Mouse (Mus musculus) spleen, adult 2 months (tissue): ENCODE data around the gene St3gal5.

ENCODE experiments used
- CTCF ChIP-seq: fragments of 200-500 bp; IDR thresholded peaks from 2 replicates; pipeline ENCODE4 v1.5.1; 2011; ENCODE audit warnings: mild to moderate bottlenecking, inconsistent platforms; ENCODE audit not compliant: insufficient read depth, insufficient read length, insufficient replicate concordance; ENCODE audit errors: extremely low read depth
- POLR2A ChIP-seq: fragments of 200-500 bp; IDR thresholded peaks from 2 replicates; pipeline ENCODE4 v1.6.1; 2011; ENCODE audit warnings: low read depth, low read length, inconsistent platforms

DNA sequence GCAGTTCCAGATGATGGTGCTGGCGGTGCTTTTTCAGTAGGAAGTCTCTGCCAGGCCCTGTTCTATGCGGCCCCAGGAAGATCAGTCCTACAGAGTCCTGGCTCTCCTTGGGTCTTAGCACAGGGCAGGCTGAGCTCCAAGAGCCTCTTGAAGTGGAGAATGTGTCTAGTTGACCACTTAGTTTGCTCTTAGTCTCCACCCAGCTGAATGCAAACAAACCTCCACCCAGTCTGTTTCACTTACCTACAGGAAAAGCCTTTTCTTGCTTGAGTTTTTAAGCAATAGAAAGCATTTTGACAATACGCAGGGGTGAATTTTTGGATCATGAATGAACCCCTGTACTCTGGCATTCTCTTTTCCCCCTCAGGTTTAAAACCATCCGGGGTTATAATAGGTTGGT is 4.0 kb downstream of the St3gal5 start:
- no peak for TF ChIP-seq CTCF
- no peak for TF ChIP-seq POLR2A
